Mouse (Mus musculus) limb, embryonic 13.5 days (tissue): ENCODE measurements around the gene Il4ra. TPM values are rescaled to one million over a fixed set of nuclear protein-coding genes. Genes with fewer than 3 reads are reported as not detected.

Experiments
- ATAC-seq: fragments of 200-750 bp; cut with Nextera tagmentation; 2 replicates; pipeline ENCODE4 v1.8.0; 2017; ENCODE audit warnings: low read depth, moderate number of reproducible peaks, moderate TSS enrichment; ENCODE audit not compliant: low FRiP score
- H3K27ac ChIP-seq: fragments of 300-500 bp; sonication (generic); 2 replicates; pipeline ENCODE4 v1.5.1; 2015; ENCODE audit warnings: inconsistent platforms, mild to moderate bottlenecking, moderate library complexity
- H3K27me3 ChIP-seq: fragments of 300-500 bp; sonication (generic); 2 replicates; pipeline ENCODE4 v1.6.1; 2015; ENCODE audit warnings: mild to moderate bottlenecking, inconsistent platforms
- H3K36me3 ChIP-seq: fragments of 300-500 bp; sonication (generic); 2 replicates; pipeline ENCODE4 v1.6.1; 2015; ENCODE audit warnings: inconsistent platforms, mild to moderate bottlenecking, moderate library complexity
- H3K4me1 ChIP-seq: fragments of 300-500 bp; sonication (generic); 2 replicates; pipeline ENCODE4 v1.6.1; 2015; ENCODE audit warnings: inconsistent platforms
- H3K4me2 ChIP-seq: fragments of 300-500 bp; sonication (generic); replicated peaks from 2 replicates; pipeline ENCODE4 v1.6.1; 2015; ENCODE audit warnings: inconsistent platforms, mild to moderate bottlenecking, moderate library complexity
- H3K4me3 ChIP-seq: fragments of 300-500 bp; sonication (generic); 2 replicates; pipeline ENCODE4 v1.5.1; 2015; ENCODE audit warnings: moderate library complexity, mild to moderate bottlenecking, inconsistent platforms
- H3K9ac ChIP-seq: fragments of 300-500 bp; sonication (generic); 2 replicates; pipeline ENCODE4 v1.6.1; 2015; ENCODE audit warnings: mild to moderate bottlenecking, inconsistent platforms
- H3K9me3 ChIP-seq: fragments of 300-500 bp; sonication (generic); 2 replicates; pipeline ENCODE4 v1.6.1; 2016; ENCODE audit warnings: inconsistent platforms
- WGBS: fragments of 180-500 bp; shearing (Covaris S2); methylation state at CpG from one replicate; pipeline ENCODE4 v1.1.7; 2015; 5-methylcytosine and 5-hydroxymethylcytosine counted together
- polyA plus RNA-seq: library from polyadenylated mRNA; unstranded; fragments of >200 nt; fragmentation: Nextera tagmentation; extraction: Ambion mirVana; gene quantifications from 2 replicates; pipeline ENCODE4 v1.2.1, GENCODE M21; 2015

The Il4ra gene
- polyA plus RNA-seq, 1 experiment from 2014 or later: 6.0 TPM

DNA sequence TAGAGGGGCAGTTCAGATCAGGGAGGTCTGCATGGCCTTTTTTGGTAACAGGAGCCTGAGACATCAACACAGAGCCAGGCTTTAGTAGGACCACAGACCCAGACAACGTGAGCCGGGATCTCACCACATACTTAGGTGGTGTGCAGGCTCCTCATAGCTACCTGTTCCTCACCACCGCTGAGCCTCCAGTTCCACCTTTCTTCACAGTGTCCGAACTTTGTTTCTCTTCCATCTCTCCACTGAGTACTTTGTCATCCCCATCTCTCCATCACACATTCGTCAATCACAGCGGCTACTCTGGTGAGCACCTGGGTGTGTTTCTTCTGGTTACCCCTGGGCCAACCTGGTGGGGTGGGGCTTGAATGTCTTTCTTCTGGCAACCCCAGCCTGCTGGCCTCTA is 24.7 kb upstream of the Il4ra start:
- no peaks in the 10 kb centered on the region for H3K9me3 ChIP-seq
- no peak overlapping the region for H3K9ac ChIP-seq
- H3K4me3 ChIP-seq: no peak overlapping the region
- no peak for ATAC-seq
- WGBS: 83% methylated on average over 6 of the region's 6 CpGs
- H3K4me2 ChIP-seq: no peak overlapping the region
- H3K36me3 ChIP-seq: no peaks in the 10 kb centered on the region
- H3K27me3 ChIP-seq: no peaks in the 10 kb centered on the region
- no peaks in the 10 kb centered on the region for H3K4me1 ChIP-seq
- no peak overlapping the region for H3K27ac ChIP-seq

- Histone ChIP-seq H3K27ac (no peak overlapping the region), H3K9me3 (no peaks in the 10 kb centered on the region), H3K4me2 (no peak overlapping the region), H3K27me3 (no peaks in the 10 kb centered on the region), H3K4me3 (no peak overlapping the region), H3K36me3 (no peaks in the 10 kb centered on the region), H3K4me1 (no peaks in the 10 kb centered on the region), H3K9ac (no peak overlapping the region)
- 76% methylated on average over 9 of the region's 9 CpGs for WGBS
- ATAC-seq: no peak
Measured at GRCm38 (mm10) chr7:125527901-125528580, 23.9 kb upstream of the Il4ra start.

DNA sequence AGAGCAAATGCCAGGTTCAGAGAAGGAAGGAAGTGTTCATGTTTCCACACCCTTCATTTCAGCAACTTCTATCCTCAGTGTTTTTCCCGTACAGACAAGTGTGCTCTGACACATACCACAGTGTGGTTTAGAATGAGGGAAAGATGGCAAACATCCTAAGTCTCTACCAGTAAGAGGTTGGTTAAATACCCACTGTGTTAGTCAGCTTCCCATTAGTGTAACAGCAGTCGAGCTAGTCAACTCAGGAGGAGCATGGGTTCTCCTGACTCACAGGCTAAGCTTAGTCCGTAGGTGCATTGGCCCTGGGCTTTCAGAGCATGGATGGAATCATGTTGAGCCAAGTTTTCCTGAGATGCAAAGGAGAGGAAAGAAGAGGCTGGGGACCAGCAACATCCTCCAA is 12.6 kb upstream of the Il4ra start:
- no peak for ATAC-seq

GRCm38 (mm10) chr7:125541026-125541425 is 10.9 kb upstream of the Il4ra start:
- H3K9ac ChIP-seq: no peak overlapping the region

More for the DNA sequence above, 12.6 kb upstream of the Il4ra start:
- peaks cover 4% of the 10 kb centered on the region for H3K9me3 ChIP-seq
- WGBS: 87% methylated on average over 3 of the region's 3 CpGs
- no peak overlapping the region for H3K9ac ChIP-seq
- peaks cover 4% of the 10 kb centered on the region for H3K4me1 ChIP-seq
- no peak overlapping the region for H3K27ac ChIP-seq
- H3K4me2 ChIP-seq: no peak overlapping the region
- H3K36me3 ChIP-seq: no peaks in the 10 kb centered on the region
- no peak overlapping the region for H3K4me3 ChIP-seq
- no peaks in the 10 kb centered on the region for H3K27me3 ChIP-seq

GRCm38 (mm10) chr7:125541821-125542220 is 10.1 kb upstream of the Il4ra start:
- Histone ChIP-seq H3K4me2 (no peak overlapping the region), H3K27me3 (no peaks in the 10 kb centered on the region), H3K4me1 (peaks cover 4% of the 10 kb centered on the region), H3K9ac (no peak overlapping the region), H3K9me3 (no peaks in the 10 kb centered on the region), H3K27ac (no peak overlapping the region), H3K36me3 (no peaks in the 10 kb centered on the region), H3K4me3 (no peak overlapping the region)
- WGBS: 70% methylated on average over 2 of the region's 2 CpGs
- no peak for ATAC-seq

More at GRCm38 (mm10) chr7:125541026-125541425, 10.9 kb upstream of the Il4ra start:
- ATAC-seq: no peak
- peaks cover 4% of the 10 kb centered on the region for H3K4me1 ChIP-seq
- H3K4me3 ChIP-seq: no peak overlapping the region
- H3K27me3 ChIP-seq: no peaks in the 10 kb centered on the region
- no peaks in the 10 kb centered on the region for H3K36me3 ChIP-seq
- 86% methylated on average over 1 of the region's 1 CpGs for WGBS
- no peaks in the 10 kb centered on the region for H3K9me3 ChIP-seq
- no peak overlapping the region for H3K4me2 ChIP-seq
- H3K27ac ChIP-seq: no peak overlapping the region

GRCm38 (mm10) chr7:125542335-125543050 is 9.4 kb upstream of the Il4ra start:
- Histone ChIP-seq H3K9ac (no peak overlapping the region), H3K4me3 (no peak overlapping the region), H3K36me3 (no peaks in the 10 kb centered on the region), H3K4me1 (peaks cover 4% of the 10 kb centered on the region), H3K9me3 (no peaks in the 10 kb centered on the region), H3K27me3 (no peaks in the 10 kb centered on the region), H3K27ac (no peak overlapping the region), H3K4me2 (no peak overlapping the region)
- ATAC-seq: no peak
- 70% methylated on average over 11 of the region's 11 CpGs for WGBS

DNA sequence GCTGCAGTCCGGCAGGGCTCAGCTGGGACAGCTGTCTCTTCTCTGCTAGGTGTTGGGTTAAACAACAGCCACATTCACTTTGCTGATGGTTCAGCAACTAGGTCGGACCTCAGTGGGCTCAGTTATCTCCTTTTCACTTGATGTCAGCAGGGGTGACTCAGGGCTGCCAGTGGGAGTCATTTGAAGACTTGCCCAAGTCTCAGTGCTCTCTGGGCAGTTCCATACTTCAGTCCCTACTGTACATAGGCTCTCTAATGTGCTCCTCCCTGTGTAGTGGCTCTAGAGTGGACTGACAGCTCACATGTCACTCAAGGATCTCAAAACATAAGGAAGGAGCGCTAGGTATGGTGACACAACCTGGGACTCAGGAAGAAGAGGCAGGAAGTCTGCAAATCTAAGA is 8.4 kb upstream of the Il4ra start:
- Histone ChIP-seq H3K27me3 (no peaks in the 10 kb centered on the region), H3K4me2 (no peak overlapping the region), H3K9ac (no peak overlapping the region), H3K4me3 (no peak overlapping the region), H3K36me3 (no peaks in the 10 kb centered on the region), H3K27ac (no peak overlapping the region), H3K4me1 (peaks cover 4% of the 10 kb centered on the region), H3K9me3 (no peaks in the 10 kb centered on the region)
- WGBS: 82% methylated on average over 3 of the region's 3 CpGs
- ATAC-seq: no peak

- Histone ChIP-seq H3K9ac (no peak overlapping the region), H3K4me1 (peaks cover 4% of the 10 kb centered on the region), H3K4me2 (no peak overlapping the region), H3K36me3 (no peaks in the 10 kb centered on the region), H3K9me3 (no peaks in the 10 kb centered on the region), H3K27ac (no peak overlapping the region), H3K4me3 (no peak overlapping the region), H3K27me3 (no peaks in the 10 kb centered on the region)
- WGBS: 89% methylated on average over 7 of the region's 7 CpGs
- ATAC-seq: no peak
Measured at GRCm38 (mm10) chr7:125545331-125545730, 6.6 kb upstream of the Il4ra start.

DNA sequence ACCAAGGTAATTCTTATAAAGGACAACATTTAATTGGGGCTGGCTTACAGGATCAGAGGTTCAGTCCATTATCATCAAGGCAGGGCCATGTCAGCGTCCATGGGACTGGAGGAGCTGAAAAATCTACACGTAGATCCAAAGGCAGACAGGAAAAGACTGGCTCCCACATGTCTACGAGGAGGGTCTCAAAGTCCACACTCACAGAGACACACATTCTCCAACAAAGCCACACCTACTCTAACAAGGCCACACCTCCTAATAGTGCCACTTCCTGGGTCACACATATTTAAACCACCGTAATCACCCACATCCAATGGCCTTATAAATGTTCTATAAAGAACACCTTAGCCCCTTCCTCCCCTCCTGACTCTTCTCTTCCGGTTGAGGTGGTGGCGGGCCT is 5.2 kb upstream of the Il4ra start:
- H3K4me3 ChIP-seq: no peak overlapping the region
- peaks cover 10% of the 10 kb centered on the region for H3K4me1 ChIP-seq
- no peak overlapping the region for H3K27ac ChIP-seq
- no peaks in the 10 kb centered on the region for H3K36me3 ChIP-seq
- no peaks in the 10 kb centered on the region for H3K9me3 ChIP-seq
- ATAC-seq: no peak
- no peak overlapping the region for H3K4me2 ChIP-seq
- whole genome bisulfite sequencing: 87% methylated on average over 6 of the region's 6 CpGs
- no peak overlapping the region for H3K9ac ChIP-seq
- H3K27me3 ChIP-seq: peaks cover 9% of the 10 kb centered on the region

DNA sequence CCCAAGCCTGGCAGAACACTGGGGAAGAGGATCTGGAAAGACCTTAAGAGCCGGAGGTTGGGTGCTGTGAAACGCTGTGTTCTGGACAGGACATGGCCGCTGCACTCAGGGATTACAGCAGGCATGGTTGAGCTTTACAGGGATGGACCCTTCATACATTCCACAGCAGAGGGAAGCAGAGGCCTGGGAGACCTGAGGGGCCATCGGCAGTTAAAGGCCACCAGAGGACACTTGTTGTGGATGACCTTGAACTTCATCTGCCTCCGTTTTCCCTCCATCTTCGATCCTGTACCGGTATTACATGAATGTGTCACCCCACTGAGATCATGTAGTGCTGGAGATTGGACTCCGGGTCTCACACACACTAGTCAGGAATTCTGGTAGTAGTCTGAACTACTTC is 2.0 kb upstream of the Il4ra start:
- WGBS: 84% methylated on average over 8 of the region's 8 CpGs
- Histone ChIP-seq H3K27ac (no peak overlapping the region), H3K9ac (no peak overlapping the region), H3K4me1 (peaks cover 12% of the 10 kb centered on the region), H3K27me3 (peaks cover 23% of the 10 kb centered on the region), H3K4me2 (no peak overlapping the region), H3K4me3 (no peak overlapping the region), H3K36me3 (no peaks in the 10 kb centered on the region), H3K9me3 (no peaks in the 10 kb centered on the region)
- no peak for ATAC-seq

GRCm38 (mm10) chr7:125550881-125551381 is 989 bp upstream of the Il4ra start:
- Histone ChIP-seq H3K27ac (no peak overlapping the region), H3K27me3 (peaks cover 23% of the 10 kb centered on the region), H3K4me2 (no peak overlapping the region), H3K36me3 (no peaks in the 10 kb centered on the region), H3K4me1 (peaks cover 12% of the 10 kb centered on the region), H3K4me3 (no peak overlapping the region), H3K9ac (no peak overlapping the region), H3K9me3 (no peaks in the 10 kb centered on the region)
- WGBS: 74% methylated on average over 6 of the region's 6 CpGs
- ATAC-seq: no peak

- 72% methylated on average over 11 of the region's 11 CpGs for WGBS
- H3K4me1 ChIP-seq: peaks cover 17% of the 10 kb centered on the region
- no peaks in the 10 kb centered on the region for H3K36me3 ChIP-seq
- peak overlapping the region; percentile 72 for H3K9ac ChIP-seq
- H3K9me3 ChIP-seq: no peaks in the 10 kb centered on the region
- peak overlapping the region; percentile 63 for H3K4me3 ChIP-seq
- no peak overlapping the region for H3K27ac ChIP-seq
- peak overlapping the region; percentile 93 for H3K4me2 ChIP-seq
- ATAC-seq: no peak
- peaks cover 23% of the 10 kb centered on the region for H3K27me3 ChIP-seq
Measured at GRCm38 (mm10) chr7:125552851-125553555, 1.1 kb downstream of the Il4ra start.
